Mouse (Mus musculus): ENCODE results near the gene Htr2b.

GRCm38 (mm10) chr1:86058856-86059769 lies 52.7 kb downstream of the Htr2b start:
- TF ChIP-seq CTCF (IDR thresholded peaks at IDR 0.05) (peak; percentile 96), POLR2A (IDR thresholded peaks at IDR 0.05; ENCODE audit: insufficient read depth, low read depth, low read length) (peak; percentile 27; the same call in 1 of the 2 replicates)
